Mouse (Mus musculus): ENCODE results near the gene Xpo4. TPM values are rescaled to one million over a fixed set of nuclear protein-coding genes. Genes with fewer than 3 reads are reported as not detected.

The Xpo4 gene
- polyA plus RNA-seq, 1 experiment from 2014 or later = 11.0 TPM

- no peaks in the 10 kb centered on the region for H3K4me1 ChIP-seq (replicated peaks; ENCODE audit: insufficient read depth, low read length)
- H3K4me2 ChIP-seq (ENCODE audit: low read length) = no peak overlapping the region
- H3K9me3 ChIP-seq (replicated peaks; ENCODE audit: low read length) = no peaks in the 10 kb centered on the region
- H3K27me3 ChIP-seq (ENCODE audit: insufficient read depth, low read length) = no peaks in the 10 kb centered on the region
- H3K27ac ChIP-seq = no peak overlapping the region
- no peak overlapping the region for H3K9ac ChIP-seq (ENCODE audit: low read depth, low read length)
- no peak overlapping the region for H3K4me3 ChIP-seq (replicated peaks; ENCODE audit: low read depth, low read length)
- 0 out of 2 replicates have a peak, but pooled peaks cover 3% of the 10 kb centered on the region for H3K36me3 ChIP-seq (ENCODE audit: insufficient read depth, low read length)
- WGBS = 89% methylated on average over 3 of the region's 3 CpGs
- no peak for TF ChIP-seq CTCF (IDR thresholded peaks at IDR 0.05; ENCODE audit: low read depth)
- DNase-seq (ENCODE audit: low spot score) (peak; percentile 46), ATAC-seq (replicated peaks; ENCODE audit: low FRiP score, low read depth) (0 out of 2 replicates have a peak, but pooled peaks have one; percentile 43)
Observed at GRCm38 (mm10) chr14:57639153-57639552, 26.1 kb downstream of the Xpo4 start.

DNA sequence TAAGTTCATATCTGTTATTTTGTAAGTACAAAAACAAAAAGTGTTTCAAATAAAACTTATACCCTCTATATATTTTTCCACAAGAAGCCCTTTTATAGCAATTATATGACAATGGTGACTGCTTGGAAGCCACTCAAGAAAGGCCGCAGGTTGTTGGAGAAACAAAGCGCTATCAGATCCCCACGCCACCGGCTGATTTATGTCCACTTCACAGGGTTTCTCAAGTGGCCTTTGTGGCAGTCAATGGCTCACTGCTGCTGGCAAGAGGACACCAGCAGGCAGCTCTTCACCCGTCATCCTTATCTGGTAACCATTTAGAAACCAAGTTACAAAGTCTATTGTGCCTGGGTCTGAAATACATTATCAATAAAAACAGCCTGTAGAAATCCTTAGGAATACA is 31.1 kb downstream of the Xpo4 start:
- DNase-seq (ENCODE audit: low spot score) (no peak), ATAC-seq (replicated peaks; ENCODE audit: low FRiP score, low read depth) (no peak)
- no peak overlapping the region for H3K4me2 ChIP-seq (ENCODE audit: low read length)

DNA sequence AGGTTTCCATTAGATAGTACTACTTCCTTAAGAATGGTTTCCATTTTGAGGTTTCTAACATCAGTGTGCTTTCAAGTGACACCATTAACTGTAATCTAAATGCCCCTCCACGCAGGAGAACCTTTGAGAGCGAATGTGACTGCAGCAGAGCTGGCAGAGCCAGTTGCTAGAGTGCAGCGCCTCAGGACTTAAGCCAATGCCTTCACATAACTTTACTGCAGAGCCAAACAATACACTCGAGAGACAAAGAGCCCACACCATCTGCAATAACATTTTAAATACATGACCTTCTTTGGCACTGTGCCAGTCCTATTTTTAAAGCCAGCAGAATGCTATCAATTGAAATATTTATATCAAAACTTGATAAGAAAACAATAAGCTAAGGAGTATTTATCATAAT is 35.6 kb downstream of the Xpo4 start:
- Histone ChIP-seq H3K9me3 (replicated peaks; ENCODE audit: low read length) (no peaks in the 10 kb centered on the region), H3K9ac (ENCODE audit: low read depth, low read length) (no peak overlapping the region), H3K4me1 (replicated peaks; ENCODE audit: insufficient read depth, low read length) (no peaks in the 10 kb centered on the region), H3K4me3 (replicated peaks; ENCODE audit: low read depth, low read length) (no peak overlapping the region), H3K36me3 (ENCODE audit: insufficient read depth, low read length) (peaks cover 25% of the 10 kb centered on the region), H3K4me2 (ENCODE audit: low read length) (no peak overlapping the region), H3K27ac (no peak overlapping the region), H3K27me3 (ENCODE audit: insufficient read depth, low read length) (no peaks in the 10 kb centered on the region)
- ATAC-seq (replicated peaks; ENCODE audit: low FRiP score, low read depth) = no peak
- 71% methylated on average over 4 of the region's 4 CpGs for WGBS
- DNase-seq (ENCODE audit: low spot score) = no peak
- TF ChIP-seq CTCF (IDR thresholded peaks at IDR 0.05; ENCODE audit: low read depth) = no peak

More for the DNA sequence above, 31.1 kb downstream of the Xpo4 start:
- no peak for TF ChIP-seq CTCF (IDR thresholded peaks at IDR 0.05; ENCODE audit: low read depth)
- 45% methylated on average over 5 of the region's 5 CpGs for WGBS
- Histone ChIP-seq H3K4me1 (replicated peaks; ENCODE audit: insufficient read depth, low read length) (no peaks in the 10 kb centered on the region), H3K27me3 (ENCODE audit: insufficient read depth, low read length) (no peaks in the 10 kb centered on the region), H3K27ac (no peak overlapping the region), H3K4me3 (replicated peaks; ENCODE audit: low read depth, low read length) (no peak overlapping the region), H3K9me3 (replicated peaks; ENCODE audit: low read length) (no peaks in the 10 kb centered on the region), H3K36me3 (ENCODE audit: insufficient read depth, low read length) (0 out of 2 replicates have a peak, but pooled peaks cover under 1% of the 10 kb centered on the region), H3K9ac (ENCODE audit: low read depth, low read length) (no peak overlapping the region)

DNA sequence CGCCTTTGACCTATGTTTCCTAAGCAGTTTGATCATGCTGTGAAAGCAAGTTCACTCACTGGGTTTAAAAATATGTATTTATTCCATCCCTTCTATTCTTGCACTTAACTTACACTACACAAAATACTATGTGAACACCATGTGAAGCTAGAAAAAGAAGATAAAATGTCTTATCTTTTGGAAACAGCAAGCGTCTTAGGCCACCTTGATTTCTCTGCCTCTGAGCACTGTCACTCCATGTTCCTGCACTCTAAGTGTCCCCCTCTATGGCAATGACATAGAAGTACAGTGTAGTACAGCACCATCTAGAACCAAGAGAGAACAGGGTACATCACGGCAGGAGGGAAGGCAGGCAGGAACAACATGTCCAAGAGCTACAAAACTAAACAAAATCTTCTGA is 42.3 kb downstream of the Xpo4 start:
- ATAC-seq (replicated peaks; ENCODE audit: low FRiP score, low read depth) = no peak
- H3K4me2 ChIP-seq (ENCODE audit: low read length) = no peak overlapping the region
- H3K4me1 ChIP-seq (replicated peaks; ENCODE audit: insufficient read depth, low read length) = no peaks in the 10 kb centered on the region
- H3K4me3 ChIP-seq (replicated peaks; ENCODE audit: low read depth, low read length) = no peak overlapping the region
- H3K36me3 ChIP-seq (ENCODE audit: insufficient read depth, low read length) = peaks cover 23% of the 10 kb centered on the region
- no peak for DNase-seq (ENCODE audit: low spot score)
- H3K9ac ChIP-seq (ENCODE audit: low read depth, low read length) = no peak overlapping the region
- no peaks in the 10 kb centered on the region for H3K9me3 ChIP-seq (replicated peaks; ENCODE audit: low read length)
- no peaks in the 10 kb centered on the region for H3K27me3 ChIP-seq (ENCODE audit: insufficient read depth, low read length)
- TF ChIP-seq CTCF (IDR thresholded peaks at IDR 0.05; ENCODE audit: low read depth) = no peak
- WGBS = 88% methylated on average over 3 of the region's 3 CpGs
- H3K27ac ChIP-seq = no peak overlapping the region

- H3K9ac ChIP-seq (ENCODE audit: low read depth, low read length) = no peak overlapping the region
- H3K4me2 ChIP-seq (ENCODE audit: low read length) = no peak overlapping the region
- WGBS = 78% methylated on average over 4 of the region's 4 CpGs
- no peak for TF ChIP-seq CTCF (IDR thresholded peaks at IDR 0.05; ENCODE audit: low read depth)
- H3K27ac ChIP-seq = no peak overlapping the region
- no peaks in the 10 kb centered on the region for H3K4me1 ChIP-seq (replicated peaks; ENCODE audit: insufficient read depth, low read length)
- H3K4me3 ChIP-seq (replicated peaks; ENCODE audit: low read depth, low read length) = no peak overlapping the region
- H3K9me3 ChIP-seq (replicated peaks; ENCODE audit: low read length) = no peaks in the 10 kb centered on the region
- no peaks in the 10 kb centered on the region for H3K27me3 ChIP-seq (ENCODE audit: insufficient read depth, low read length)
- DNase-seq (ENCODE audit: low spot score) (no peak), ATAC-seq (replicated peaks; ENCODE audit: low FRiP score, low read depth) (no peak)
- H3K36me3 ChIP-seq (ENCODE audit: insufficient read depth, low read length) = peaks cover 16% of the 10 kb centered on the region
Observed at GRCm38 (mm10) chr14:57621699-57622098, 43.5 kb downstream of the Xpo4 start.

GRCm38 (mm10) chr14:57620598-57621236 is 44.5 kb downstream of the Xpo4 start:
- Histone ChIP-seq H3K4me1 (replicated peaks; ENCODE audit: insufficient read depth, low read length) (no peaks in the 10 kb centered on the region), H3K9me3 (replicated peaks; ENCODE audit: low read length) (no peaks in the 10 kb centered on the region), H3K4me3 (replicated peaks; ENCODE audit: low read depth, low read length) (no peak overlapping the region), H3K36me3 (ENCODE audit: insufficient read depth, low read length) (peaks cover 9% of the 10 kb centered on the region; the same call in 1 of the 2 replicates), H3K27me3 (ENCODE audit: insufficient read depth, low read length) (no peaks in the 10 kb centered on the region), H3K4me2 (ENCODE audit: low read length) (no peak overlapping the region), H3K27ac (no peak overlapping the region), H3K9ac (ENCODE audit: low read depth, low read length) (no peak overlapping the region)
- DNase-seq (ENCODE audit: low spot score) = no peak
- TF ChIP-seq CTCF (IDR thresholded peaks at IDR 0.05; ENCODE audit: low read depth) = no peak
- ATAC-seq (replicated peaks; ENCODE audit: low FRiP score, low read depth) = no peak
- 49% methylated on average over 4 of the region's 4 CpGs for WGBS

Measured in kidney, postnatal 0 days (tissue).